Mouse (Mus musculus) naive thymus-derived CD4-positive, alpha-beta T cell, adult 2 months (primary cell): Measurements from ENCODE around the gene Gtf3c5.

ENCODE experiments used
- DNase-seq: peaks from one replicate; pipeline ENCODE4 v3.0.0-alpha.2; 2011; ENCODE audit warnings: low read depth

The Gtf3c5 gene

GRCm38 (mm10) chr2:28607341-28608165 is 24.0 kb upstream of the Gtf3c5 start:
- no peak for DNase-seq

- DNase-seq = peak; percentile 17
Measured at GRCm38 (mm10) chr2:28606601-28607340, 23.2 kb upstream of the Gtf3c5 start.

- no peak for DNase-seq
Measured at GRCm38 (mm10) chr2:28605789-28606541, 22.4 kb upstream of the Gtf3c5 start.

- DNase-seq = no peak
Measured at GRCm38 (mm10) chr2:28603542-28603941, 20.0 kb upstream of the Gtf3c5 start.

- DNase-seq = no peak
Measured at GRCm38 (mm10) chr2:28601720-28602590, 18.4 kb upstream of the Gtf3c5 start.

- DNase-seq = no peak
Measured at GRCm38 (mm10) chr2:28599569-28599900, 16.0 kb upstream of the Gtf3c5 start.

GRCm38 (mm10) chr2:28598692-28599568 is 15.4 kb upstream of the Gtf3c5 start:
- no peak for DNase-seq

- no peak for DNase-seq
Measured at GRCm38 (mm10) chr2:28597733-28598547, 14.4 kb upstream of the Gtf3c5 start.

- DNase-seq = no peak
Measured at GRCm38 (mm10) chr2:28596998-28597397, 13.4 kb upstream of the Gtf3c5 start.

- DNase-seq = no peak
Measured at GRCm38 (mm10) chr2:28596021-28596420, 12.5 kb upstream of the Gtf3c5 start.

- peak; percentile 73 for DNase-seq
Measured at GRCm38 (mm10) chr2:28592809-28593208, 9.3 kb upstream of the Gtf3c5 start.

- no peak for DNase-seq
Measured at GRCm38 (mm10) chr2:28591479-28591878, 7.9 kb upstream of the Gtf3c5 start.

GRCm38 (mm10) chr2:28588574-28588973 is 5.0 kb upstream of the Gtf3c5 start:
- DNase-seq = no peak

- peak; percentile 21 for DNase-seq
Measured at GRCm38 (mm10) chr2:28585730-28586129, 2.2 kb upstream of the Gtf3c5 start.

GRCm38 (mm10) chr2:28585043-28585571 is 1.6 kb upstream of the Gtf3c5 start:
- peak; percentile 93 for DNase-seq

- peak; percentile 95 for DNase-seq
Measured at GRCm38 (mm10) chr2:28582647-28583353, 751 bp downstream of the Gtf3c5 start.

GRCm38 (mm10) chr2:28578003-28578402 is 5.5 kb downstream of the Gtf3c5 start:
- peak; percentile 61 for DNase-seq

- DNase-seq = no peak
Measured at GRCm38 (mm10) chr2:28576815-28577214, 6.7 kb downstream of the Gtf3c5 start.

GRCm38 (mm10) chr2:28575341-28575740 is 8.2 kb downstream of the Gtf3c5 start:
- DNase-seq = no peak
